Mouse (Mus musculus): ENCODE measurements around the gene Tmem38b.
"Not testable (repeated sequence)": the region's sequence is repeated elsewhere in the genome, so short reads cannot be mapped to it uniquely, and the experiment has no call there.

Gene Tmem38b

GRCm38 (mm10) chr4:53825821-53826605 lies at the start of gene Tmem38b:
Gene Tmem38b, plus strand, starts transcription at chr4:53826045.
- DNase-seq (ENCODE audit: low spot score) = peak; percentile 30

- no peak for DNase-seq (ENCODE audit: low spot score)
Observed at GRCm38 (mm10) chr4:53781396-53781795, 44.4 kb upstream of the Tmem38b start.

GRCm38 (mm10) chr4:53782216-53783070 lies 43.4 kb upstream of the Tmem38b start:
- DNase-seq (ENCODE audit: low spot score) = no peak

GRCm38 (mm10) chr4:53785746-53786398 lies 40.0 kb upstream of the Tmem38b start:
- no peak for DNase-seq (ENCODE audit: low spot score)

GRCm38 (mm10) chr4:53786851-53787250 lies 39.0 kb upstream of the Tmem38b start:
- DNase-seq (ENCODE audit: low spot score) = no peak

GRCm38 (mm10) chr4:53789346-53789745 lies 36.5 kb upstream of the Tmem38b start:
- no peak for DNase-seq (ENCODE audit: low spot score)

GRCm38 (mm10) chr4:53794257-53794966 lies 31.4 kb upstream of the Tmem38b start:
- no peak for DNase-seq (ENCODE audit: low spot score)

- no peak for DNase-seq (ENCODE audit: low spot score)
Observed at GRCm38 (mm10) chr4:53795086-53795485, 30.8 kb upstream of the Tmem38b start.

GRCm38 (mm10) chr4:53795706-53796105 lies 30.1 kb upstream of the Tmem38b start:
- no peak for DNase-seq (ENCODE audit: low spot score)

- no peak for DNase-seq (ENCODE audit: low spot score)
Observed at GRCm38 (mm10) chr4:53796865-53797772, 28.7 kb upstream of the Tmem38b start.

GRCm38 (mm10) chr4:53798896-53799676 lies 26.8 kb upstream of the Tmem38b start:
- no peak for DNase-seq (ENCODE audit: low spot score)

- DNase-seq (ENCODE audit: low spot score) = no peak
Observed at GRCm38 (mm10) chr4:53799753-53800152, 26.1 kb upstream of the Tmem38b start.

GRCm38 (mm10) chr4:53803674-53804073 lies 22.2 kb upstream of the Tmem38b start:
- not testable (repeated sequence) for DNase-seq (ENCODE audit: low spot score)

- DNase-seq (ENCODE audit: low spot score) = not testable (repeated sequence)
Observed at GRCm38 (mm10) chr4:53806428-53806827, 19.4 kb upstream of the Tmem38b start.

- no peak for DNase-seq (ENCODE audit: low spot score)
Observed at GRCm38 (mm10) chr4:53818320-53818719, 7.5 kb upstream of the Tmem38b start.

- DNase-seq (ENCODE audit: low spot score) = no peak
Observed at GRCm38 (mm10) chr4:53823697-53824096, 2.1 kb upstream of the Tmem38b start.

GRCm38 (mm10) chr4:53824831-53825230 lies 1.0 kb upstream of the Tmem38b start:
- no peak for DNase-seq (ENCODE audit: low spot score)

- no peak for DNase-seq (ENCODE audit: low spot score)
Observed at GRCm38 (mm10) chr4:53826641-53827248, 900 bp downstream of the Tmem38b start.

- DNase-seq (ENCODE audit: low spot score) = no peak
Observed at GRCm38 (mm10) chr4:53827869-53828268, 2.0 kb downstream of the Tmem38b start.

- DNase-seq (ENCODE audit: low spot score) = no peak
Observed at GRCm38 (mm10) chr4:53828914-53829313, 3.1 kb downstream of the Tmem38b start.
